Mouse (Mus musculus): ENCODE results near the gene Gcnt7.
A peak's percentile ranks its signal among the peaks of the same experiment; 100 is the strongest.

Gcnt7 gene

DNA sequence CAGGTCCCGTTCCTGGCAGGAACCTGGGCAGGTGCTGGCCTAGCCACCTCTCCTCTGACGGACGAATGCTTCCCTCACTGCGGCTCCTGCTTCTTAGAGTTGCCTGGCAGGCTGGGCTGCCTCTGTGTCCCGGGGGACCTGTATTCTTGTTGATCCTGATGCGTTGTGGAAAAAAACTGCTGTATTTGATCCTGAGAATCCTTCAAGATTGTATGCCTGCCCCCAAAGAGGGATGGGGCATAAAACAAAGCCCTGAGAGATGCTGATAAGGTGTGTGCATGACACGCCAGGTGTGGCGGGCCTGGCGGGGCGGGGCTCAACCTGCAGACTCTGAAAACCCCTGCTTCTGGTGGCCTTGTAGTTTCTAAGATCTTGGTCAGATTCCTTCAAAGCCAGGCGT lies at the start of gene Gcnt7:
Gcnt7 (minus strand) TSS at position 101 of the 400 bp plus-strand sequence.
- no peak for DNase-seq (ENCODE audit: low spot score)

DNA sequence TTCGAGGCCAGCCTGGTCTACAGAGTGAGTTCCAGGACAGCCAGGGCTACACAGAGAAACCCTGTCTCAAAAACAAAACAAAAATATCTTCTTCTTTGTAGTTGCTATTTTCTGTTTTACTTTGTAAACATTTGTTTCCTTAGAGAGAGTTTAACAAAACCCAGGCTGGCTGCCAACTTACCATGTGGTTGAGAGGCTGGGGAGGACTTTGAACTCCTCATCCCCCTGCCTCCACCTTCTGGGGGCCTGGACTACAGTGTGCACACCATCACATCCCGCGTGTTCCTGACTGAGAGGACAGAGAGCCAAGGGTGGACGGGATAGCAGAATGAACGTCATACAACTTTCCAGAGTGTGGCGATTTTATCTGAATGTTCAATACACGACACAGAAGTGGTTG lies 47.7 kb upstream of the Gcnt7 start:
- DNase-seq (ENCODE audit: low spot score), result no peak

DNA sequence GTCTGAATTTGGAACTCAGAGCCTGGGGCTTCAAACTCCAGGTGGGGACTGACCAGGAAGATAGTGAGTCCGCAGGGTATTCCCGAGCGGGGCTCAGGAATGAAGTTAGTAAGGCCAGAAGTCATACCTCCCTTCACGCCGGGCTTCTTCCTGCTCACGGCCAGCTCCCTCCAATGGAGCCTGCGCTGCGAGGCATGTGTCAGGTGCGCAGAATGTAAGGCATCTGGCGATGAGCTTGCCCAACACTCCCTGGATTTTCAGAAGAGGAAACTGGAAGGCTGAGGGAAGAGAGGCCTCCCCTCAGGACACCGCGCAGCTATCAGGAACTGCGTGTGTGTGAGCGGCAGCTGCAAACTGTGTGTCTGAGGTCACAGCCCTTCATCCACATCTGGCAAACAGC lies 43.8 kb upstream of the Gcnt7 start:
- no peak for DNase-seq (ENCODE audit: low spot score)

DNA sequence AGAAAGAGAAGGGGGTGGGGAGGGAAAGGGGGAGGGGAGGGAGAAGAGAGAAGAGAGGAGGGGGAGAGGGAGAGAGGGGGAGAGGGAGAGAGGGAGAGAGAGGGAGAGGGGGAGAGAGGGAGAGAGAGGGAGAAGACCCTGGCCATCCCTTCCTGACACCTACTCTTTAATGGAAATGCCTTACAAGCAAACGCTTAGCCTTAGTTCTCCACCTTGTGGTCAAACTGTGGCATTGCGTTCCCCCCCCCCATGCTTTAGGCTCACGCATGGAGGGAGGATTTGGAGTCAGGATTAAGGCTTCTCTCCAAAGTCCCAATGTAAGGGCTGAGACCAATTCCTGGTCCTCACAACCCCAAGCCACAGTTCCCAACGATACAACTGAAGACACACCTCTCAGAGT lies 42.9 kb upstream of the Gcnt7 start:
- DNase-seq (ENCODE audit: low spot score), result no peak

- no peak for DNase-seq (ENCODE audit: low spot score)
These were observed 42.4 kb upstream of the Gcnt7 start for GRCm38 (mm10) chr2:172500752-172501316.

DNA sequence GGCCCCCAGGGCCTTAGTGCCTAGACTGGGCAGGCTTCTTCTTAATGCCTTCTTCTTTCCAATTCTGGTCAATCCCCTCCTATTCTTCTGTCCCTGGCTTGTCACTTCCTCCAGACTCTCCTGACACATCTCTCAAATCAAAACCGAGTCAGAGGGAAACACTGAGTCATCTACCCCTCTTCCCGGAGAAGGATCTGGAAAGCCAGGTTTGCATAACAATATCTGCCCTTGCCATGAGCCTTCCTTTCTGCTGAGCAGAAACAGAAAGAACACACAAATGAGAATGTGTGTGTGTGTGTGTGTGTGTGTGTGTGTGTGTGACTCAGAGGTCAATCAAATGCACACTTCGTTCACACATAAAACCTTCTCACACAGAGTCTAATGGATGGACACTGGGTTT lies 40.4 kb upstream of the Gcnt7 start:
- no peak for DNase-seq (ENCODE audit: low spot score)

- DNase-seq (ENCODE audit: low spot score), result no peak
These were observed 38.4 kb upstream of the Gcnt7 start for GRCm38 (mm10) chr2:172496736-172497345.

DNA sequence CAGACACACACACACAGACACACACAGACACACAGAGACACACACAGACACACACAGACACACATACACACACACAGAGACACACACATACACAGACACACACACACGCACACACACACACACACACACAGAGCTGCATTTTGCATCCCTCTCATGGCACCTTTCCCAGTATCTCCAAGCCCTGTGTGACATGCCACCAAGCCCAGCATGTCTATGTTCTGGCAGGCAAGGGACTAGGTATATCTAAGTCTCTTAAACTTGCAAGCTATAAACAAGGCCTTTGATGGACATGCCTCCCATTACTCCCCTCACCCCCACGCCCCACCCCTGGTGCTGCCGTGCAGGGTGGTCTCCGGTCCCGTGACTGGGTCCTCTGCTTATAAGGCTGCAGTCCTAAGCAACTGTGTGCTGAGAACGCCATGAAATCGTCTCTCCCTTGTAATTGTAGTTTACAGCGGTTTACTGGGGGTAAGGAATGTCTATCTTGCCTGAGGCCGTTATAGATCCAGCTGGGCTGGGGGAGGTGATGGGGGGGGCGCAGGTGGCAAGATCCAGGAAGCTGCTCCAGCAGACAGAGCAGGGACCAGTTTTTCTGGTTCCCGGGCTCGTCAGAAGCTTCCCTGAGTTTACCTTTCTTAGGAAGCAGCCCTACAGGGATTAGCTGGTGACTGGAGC lies 26.4 kb upstream of the Gcnt7 start:
- DNase-seq (ENCODE audit: low spot score), result no peak

DNA sequence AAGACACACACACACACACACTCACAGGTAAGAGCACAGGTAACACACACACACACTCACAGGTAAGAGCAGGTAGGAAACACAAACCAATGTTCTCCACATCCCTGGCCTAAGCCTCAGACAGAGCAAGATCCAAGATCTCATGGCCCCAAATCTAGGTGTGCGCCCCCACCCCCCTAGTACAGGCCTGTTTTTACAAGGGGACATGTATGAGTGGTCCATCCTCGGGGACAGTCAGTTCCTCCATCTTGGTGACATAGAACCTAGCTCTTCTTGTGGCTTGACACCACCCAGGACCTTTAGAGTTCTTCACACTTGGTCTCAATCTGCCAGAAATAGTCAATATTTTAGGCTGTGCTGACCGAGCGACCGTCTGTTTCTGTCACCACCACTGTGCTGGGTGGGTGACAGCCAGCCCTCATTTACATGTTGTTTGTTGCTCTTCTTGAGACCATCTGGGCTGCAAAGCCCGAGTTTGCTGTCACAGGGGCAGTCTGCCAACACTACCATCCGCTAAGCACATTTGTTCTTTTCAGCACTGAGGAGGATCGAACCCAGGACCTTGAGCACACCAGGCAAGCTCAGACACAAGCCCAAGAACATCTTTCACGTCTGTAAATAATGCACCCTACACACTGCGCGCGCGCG lies 25.5 kb upstream of the Gcnt7 start:
- DNase-seq (ENCODE audit: low spot score), result no peak

GRCm38 (mm10) chr2:172481654-172482385 lies 23.4 kb upstream of the Gcnt7 start:
- no peak for DNase-seq (ENCODE audit: low spot score)

DNA sequence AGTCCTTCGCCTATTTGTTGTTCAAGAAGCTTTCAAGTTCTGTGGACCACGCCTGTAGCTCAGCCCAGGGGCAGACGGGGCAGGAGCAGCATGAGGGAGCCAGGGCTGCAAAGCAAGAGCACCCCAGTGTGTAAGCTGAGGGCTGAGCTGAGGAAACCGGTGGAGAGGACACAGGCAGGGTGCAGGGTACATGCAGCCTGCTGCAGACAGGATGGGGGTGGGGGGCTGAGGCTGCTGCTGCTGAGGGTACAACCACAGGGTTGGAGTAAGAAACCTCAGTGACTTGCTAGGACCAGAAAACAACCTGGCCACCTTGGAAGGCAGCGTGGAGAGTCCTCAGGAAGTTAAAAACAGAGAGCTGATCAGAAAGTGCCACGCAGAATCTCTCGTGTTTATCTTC lies 21.9 kb upstream of the Gcnt7 start:
- DNase-seq (ENCODE audit: low spot score), result no peak

DNA sequence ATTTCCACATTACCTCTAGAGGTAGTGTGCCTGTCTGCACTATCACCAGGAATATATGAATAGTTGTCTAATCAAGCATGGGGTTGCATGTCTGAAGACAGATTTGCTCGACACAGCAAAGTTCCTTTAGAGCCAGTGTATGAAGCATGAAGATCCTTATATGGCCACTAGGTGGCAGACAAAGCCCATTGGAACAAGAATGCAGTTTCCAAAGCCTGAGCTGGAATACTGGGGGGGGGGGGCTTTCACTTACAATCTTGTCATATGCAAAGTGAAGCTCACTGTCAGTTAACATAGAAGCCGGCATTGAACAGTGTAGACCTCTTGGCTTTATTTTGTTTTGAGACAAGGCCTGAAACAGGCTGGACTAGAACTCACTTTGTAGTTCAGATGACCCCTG lies 19.5 kb upstream of the Gcnt7 start:
- DNase-seq (ENCODE audit: low spot score), result peak; percentile 56

DNA sequence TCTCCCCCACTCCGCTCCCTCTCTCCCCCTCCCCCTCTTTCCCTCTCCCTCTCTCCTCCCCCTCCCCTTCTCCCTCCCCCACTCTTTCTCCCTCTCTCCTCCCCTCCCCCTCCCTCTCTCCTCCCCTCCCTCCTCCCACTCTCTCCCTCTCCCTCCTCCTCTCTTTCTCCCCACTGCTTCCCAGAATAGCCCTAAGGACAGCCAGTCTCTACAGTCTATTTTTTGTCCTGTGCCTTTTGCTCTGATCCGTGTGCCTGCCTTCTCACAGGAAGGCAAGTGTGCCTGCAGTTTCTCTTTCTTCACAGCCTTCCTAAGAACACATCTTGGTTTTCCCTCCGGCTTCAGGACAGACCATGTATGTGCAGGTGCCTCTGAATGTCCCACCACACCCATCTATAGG lies 19.0 kb upstream of the Gcnt7 start:
- no peak for DNase-seq (ENCODE audit: low spot score)

- DNase-seq (ENCODE audit: low spot score), result no peak
These were observed 18.4 kb upstream of the Gcnt7 start for GRCm38 (mm10) chr2:172476707-172477260.

DNA sequence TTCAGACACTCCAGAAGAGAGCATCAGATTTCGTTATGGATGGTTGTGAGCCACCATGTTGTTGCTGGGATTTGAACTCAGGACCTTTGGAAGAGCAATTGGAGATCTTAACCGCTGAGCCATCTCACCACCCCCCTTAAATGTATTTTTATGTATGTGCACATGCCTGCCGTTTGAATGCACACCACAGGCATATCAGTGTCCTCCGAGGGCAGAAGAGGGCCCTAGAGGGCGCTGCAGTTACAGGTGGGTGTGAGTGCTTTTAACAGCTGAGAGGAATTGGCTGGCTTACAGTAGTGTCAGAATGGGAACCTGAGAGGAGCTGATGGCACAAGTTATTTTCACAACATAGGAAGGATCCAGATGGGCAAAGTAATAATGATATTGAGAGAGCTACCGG lies 16.6 kb upstream of the Gcnt7 start:
- no peak for DNase-seq (ENCODE audit: low spot score)

GRCm38 (mm10) chr2:172473591-172473990 lies 15.2 kb upstream of the Gcnt7 start:
- DNase-seq (ENCODE audit: low spot score), result no peak

DNA sequence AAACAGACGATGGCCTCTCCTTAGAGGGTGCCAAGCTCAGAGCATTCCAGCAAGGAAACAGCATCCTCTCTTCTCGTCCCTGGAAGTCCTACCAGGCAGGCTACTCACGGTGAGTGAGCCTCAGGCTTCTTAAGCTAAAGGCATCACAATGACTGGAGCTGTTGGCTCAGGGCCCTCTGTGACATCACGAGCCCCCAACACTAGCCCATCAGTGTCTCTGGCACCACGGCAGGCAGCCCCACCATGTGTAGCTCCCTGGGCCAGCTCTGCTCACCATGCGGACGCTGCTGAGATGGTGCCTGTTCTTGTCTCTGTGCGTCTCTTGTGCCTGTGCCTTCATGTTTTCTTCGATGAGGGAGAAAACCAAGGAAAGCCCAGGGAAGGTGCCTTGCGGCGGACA lies 13.9 kb upstream of the Gcnt7 start, which contains the start of gene Fam209:
Fam209 (plus strand) TSS at position 203 of the 400 bp plus-strand sequence.
- DNase-seq (ENCODE audit: low spot score), result no peak

GRCm38 (mm10) chr2:172468346-172468819 lies 10.0 kb upstream of the Gcnt7 start:
- peak; percentile 61 for DNase-seq (ENCODE audit: low spot score)

DNA sequence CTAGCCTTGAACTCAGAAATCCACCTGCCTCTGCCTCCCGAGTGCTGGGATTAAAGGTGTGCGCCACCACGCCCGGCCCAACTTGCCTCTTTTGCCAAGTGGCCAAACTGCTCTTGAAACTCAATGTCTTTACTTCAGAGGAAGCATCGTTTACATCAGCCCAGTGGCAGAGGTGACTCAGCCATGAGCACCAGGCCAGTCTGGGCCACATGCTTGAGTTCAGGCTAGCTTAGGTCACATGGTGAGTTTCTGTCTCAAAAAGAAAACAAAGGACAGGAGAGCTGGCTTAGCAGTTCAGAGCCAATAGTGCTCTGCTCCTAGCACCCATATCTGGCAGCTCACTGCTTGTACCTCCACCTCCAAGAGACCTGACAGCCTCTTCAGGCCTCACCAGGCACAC lies 8.8 kb upstream of the Gcnt7 start:
- DNase-seq (ENCODE audit: low spot score), result no peak

- no peak for DNase-seq (ENCODE audit: low spot score)
These were observed 8.2 kb upstream of the Gcnt7 start for GRCm38 (mm10) chr2:172466427-172467132.

- DNase-seq (ENCODE audit: low spot score), result no peak
These were observed 4.4 kb upstream of the Gcnt7 start for GRCm38 (mm10) chr2:172462813-172463212.
